Mouse (Mus musculus) lung, postnatal 0 days (tissue): Measurements from ENCODE around the gene Casp7. TPM values are rescaled to one million over a fixed set of nuclear protein-coding genes. Genes with fewer than 3 reads are reported as not detected.
"Not testable (repeated sequence)": the region's sequence is repeated elsewhere in the genome, so short reads cannot be mapped to it uniquely, and the experiment has no call there.

ENCODE experiments used
- ATAC-seq: fragments of 200-750 bp; cut with Nextera tagmentation; 2 replicates; pipeline ENCODE4 v1.8.0; 2017; ENCODE audit warnings: moderate library complexity
- DNase-seq: peaks from one replicate; pipeline ENCODE4 v3.0.0-alpha.2; 2016; ENCODE audit warnings: low spot score
- H3K27ac ChIP-seq: fragments of 300-500 bp; sonication (generic); 2 replicates; pipeline ENCODE4 v1.5.1; 2014; ENCODE audit warnings: antibody characterized with exemption, mild to moderate bottlenecking, low read length, mixed read lengths
- H3K27me3 ChIP-seq: fragments of 300-500 bp; sonication (generic); replicated peaks from 2 replicates; pipeline ENCODE4 v1.6.1; 2014; ENCODE audit warnings: low read length, mixed read lengths; ENCODE audit not compliant: insufficient read depth
- H3K36me3 ChIP-seq: fragments of 300-500 bp; sonication (generic); 2 replicates; pipeline ENCODE4 v1.6.1; 2014; ENCODE audit warnings: low read length, mixed read lengths; ENCODE audit not compliant: insufficient read depth
- H3K4me1 ChIP-seq: fragments of 300-500 bp; sonication (generic); 2 replicates; pipeline ENCODE4 v1.6.1; 2014; ENCODE audit warnings: antibody characterized with exemption, low read depth, low read length, mixed read lengths; ENCODE audit not compliant: insufficient read depth
- H3K4me2 ChIP-seq: fragments of 300-500 bp; sonication (generic); replicated peaks from 2 replicates; pipeline ENCODE4 v1.6.1; 2014; ENCODE audit warnings: low read depth, mild to moderate bottlenecking, low read length, moderate library complexity, mixed read lengths
- H3K4me3 ChIP-seq: fragments of 300-500 bp; sonication (generic); 2 replicates; pipeline ENCODE4 v1.5.1; 2014; ENCODE audit warnings: low read depth, low read length
- H3K9ac ChIP-seq: fragments of 300-500 bp; sonication (generic); replicated peaks from 2 replicates; pipeline ENCODE4 v1.6.1; 2014; ENCODE audit warnings: low read depth, mild to moderate bottlenecking
- H3K9me3 ChIP-seq: fragments of 300-500 bp; sonication (generic); 2 replicates; pipeline ENCODE4 v1.6.1; 2016; ENCODE audit warnings: low read length, mixed read lengths
- CTCF ChIP-seq: IDR thresholded peaks from 2 replicates; pipeline ENCODE4 v1.5.1; 2016; ENCODE audit warnings: antibody characterized with exemption, mild to moderate bottlenecking
- EP300 ChIP-seq: IDR thresholded peaks from 2 replicates; pipeline ENCODE4 v1.6.1; 2016; ENCODE audit warnings: antibody characterized with exemption, mild to moderate bottlenecking, control low read depth
- WGBS: fragments of 180-500 bp; shearing (Covaris S2); extraction: QIAGEN DNeasy Blood & Tissue Kit; methylation state at CpG from one replicate; pipeline ENCODE4 v1.1.7; 2014; 5-methylcytosine and 5-hydroxymethylcytosine counted together
- polyA plus RNA-seq: library from polyadenylated mRNA; unstranded; fragments of >200 nt; fragmentation: Nextera tagmentation; extraction: Ambion mirVana; gene quantifications from 2 replicates; pipeline ENCODE4 v1.2.1, GENCODE M21; 2015

Casp7 gene
- polyA plus RNA-seq, 1 experiment from 2014 or later: 21.8 TPM

GRCm38 (mm10) chr19:56397663-56398527 is 966 bp downstream of the Casp7 start:
- Histone ChIP-seq H3K4me3 (peak overlapping the region; percentile 71), H3K4me1 (peaks cover 11% of the 10 kb centered on the region; the same call in 1 of the 2 replicates), H3K9ac (peak overlapping the region; percentile 71), H3K36me3 (no peaks in the 10 kb centered on the region), H3K27me3 (no peaks in the 10 kb centered on the region), H3K4me2 (peak overlapping the region; percentile 83), H3K27ac (peak overlapping the region; percentile 95), H3K9me3 (no peaks in the 10 kb centered on the region)
- TF ChIP-seq CTCF (no peak), EP300 (no peak)
- no peak for ATAC-seq
- DNase-seq: no peak
- WGBS: 39% methylated on average over 11 of the region's 11 CpGs

GRCm38 (mm10) chr19:56398528-56398795 is 1.5 kb downstream of the Casp7 start:
- H3K4me1 ChIP-seq: peaks cover 11% of the 10 kb centered on the region; the same call in 1 of the 2 replicates
- no peak overlapping the region for H3K4me2 ChIP-seq
- no peak overlapping the region for H3K9ac ChIP-seq
- H3K4me3 ChIP-seq: no peak overlapping the region
- H3K9me3 ChIP-seq: no peaks in the 10 kb centered on the region
- TF ChIP-seq CTCF (no peak), EP300 (no peak)
- ATAC-seq (no peak), DNase-seq (no peak)
- no peak overlapping the region for H3K27ac ChIP-seq
- H3K27me3 ChIP-seq: no peaks in the 10 kb centered on the region
- H3K36me3 ChIP-seq: no peaks in the 10 kb centered on the region

GRCm38 (mm10) chr19:56400200-56400599 is 3.3 kb downstream of the Casp7 start:
- WGBS: 26% methylated on average over 14 of the region's 14 CpGs
- TF ChIP-seq CTCF (no peak), EP300 (no peak)
- H3K4me3 ChIP-seq: no peak overlapping the region
- no peak overlapping the region for H3K9ac ChIP-seq
- peaks cover 11% of the 10 kb centered on the region; the same call in 1 of the 2 replicates for H3K4me1 ChIP-seq
- no peaks in the 10 kb centered on the region for H3K9me3 ChIP-seq
- ATAC-seq (peak; percentile 75), DNase-seq (peak; percentile 89)
- no peaks in the 10 kb centered on the region for H3K27me3 ChIP-seq
- H3K4me2 ChIP-seq: no peak overlapping the region
- H3K27ac ChIP-seq: no peak overlapping the region
- no peaks in the 10 kb centered on the region for H3K36me3 ChIP-seq

GRCm38 (mm10) chr19:56401864-56402263 is 4.9 kb downstream of the Casp7 start:
- WGBS: 72% methylated on average over 6 of the region's 6 CpGs

GRCm38 (mm10) chr19:56405824-56406223 is 8.9 kb downstream of the Casp7 start:
- Histone ChIP-seq H3K36me3 (peaks cover 9% of the 10 kb centered on the region; the same call in 1 of the 2 replicates), H3K4me1 (no peaks in the 10 kb centered on the region), H3K4me3 (no peak overlapping the region), H3K27ac (no peak overlapping the region), H3K9me3 (no peaks in the 10 kb centered on the region), H3K9ac (no peak overlapping the region), H3K4me2 (no peak overlapping the region), H3K27me3 (no peaks in the 10 kb centered on the region)
- no peak for ATAC-seq
- no peak for TF ChIP-seq EP300
- no peak for TF ChIP-seq CTCF
- 93% methylated on average over 4 of the region's 4 CpGs for WGBS
- DNase-seq: no peak

More at GRCm38 (mm10) chr19:56401864-56402263, 4.9 kb downstream of the Casp7 start:
- Histone ChIP-seq H3K9me3 (no peaks in the 10 kb centered on the region), H3K27me3 (no peaks in the 10 kb centered on the region), H3K4me1 (peaks cover 11% of the 10 kb centered on the region; the same call in 1 of the 2 replicates), H3K4me3 (no peak overlapping the region), H3K4me2 (no peak overlapping the region), H3K27ac (no peak overlapping the region; the same call in 1 of the 2 replicates), H3K9ac (no peak overlapping the region), H3K36me3 (no peaks in the 10 kb centered on the region)
- no peak for ATAC-seq
- TF ChIP-seq CTCF (no peak), EP300 (peak; percentile 50)
- DNase-seq: peak; percentile 38

GRCm38 (mm10) chr19:56406581-56406980 is 9.7 kb downstream of the Casp7 start:
- Histone ChIP-seq H3K36me3 (peaks cover 9% of the 10 kb centered on the region; the same call in 1 of the 2 replicates), H3K4me1 (no peaks in the 10 kb centered on the region), H3K9ac (no peak overlapping the region), H3K4me3 (no peak overlapping the region), H3K4me2 (no peak overlapping the region), H3K27me3 (no peaks in the 10 kb centered on the region), H3K9me3 (no peaks in the 10 kb centered on the region), H3K27ac (no peak overlapping the region)
- DNase-seq (no peak), ATAC-seq (no peak)
- 89% methylated on average over 7 of the region's 7 CpGs for WGBS
- TF ChIP-seq EP300 (no peak), CTCF (no peak)

- DNase-seq, H3K27me3 ChIP-seq, H3K9me3 ChIP-seq, H3K4me1 ChIP-seq, ATAC-seq, H3K4me2 ChIP-seq, H3K4me3 ChIP-seq, H3K27ac ChIP-seq, H3K36me3 ChIP-seq, H3K9ac ChIP-seq: not testable (repeated sequence)
- 96% methylated on average over 4 of the region's 4 CpGs for WGBS
These were observed 13.0 kb downstream of the Casp7 start for GRCm38 (mm10) chr19:56409884-56410283.
